Mouse (Mus musculus) CH12.LX (cell line): ENCODE measurements around the gene Agmat.

Source experiments
- E2F4 ChIP-seq: IDR thresholded peaks from 2 replicates; pipeline ENCODE4 v1.6.1; 2011; ENCODE audit warnings: low read depth, low read length, improper control_type of control experiment; ENCODE audit not compliant: insufficient replicate concordance
- PAX5 ChIP-seq: IDR thresholded peaks from 2 replicates; pipeline ENCODE4 v1.6.1; 2012; ENCODE audit warnings: low read length, inconsistent platforms, mixed read lengths
- POLR2A ChIP-seq: IDR thresholded peaks from 2 replicates; pipeline ENCODE4 v1.6.1; 2011; ENCODE audit warnings: low read depth, mild to moderate bottlenecking, improper control_type of control experiment, low read length
- RAD21 ChIP-seq: IDR thresholded peaks from 2 replicates; pipeline ENCODE4 v1.6.1; 2011; ENCODE audit warnings: low read depth, mild to moderate bottlenecking, low read length, improper control_type of control experiment, moderate library complexity
- TBP ChIP-seq: conservative IDR thresholded peaks from 2 replicates; pipeline ENCODE4 v1.6.1; 2011; ENCODE audit warnings: low read depth, low read length, improper control_type of control experiment
- ZKSCAN1 ChIP-seq: IDR thresholded peaks from 2 replicates; pipeline ENCODE4 v1.6.1; 2012; ENCODE audit warnings: low read depth, inconsistent platforms, low read length, improper control_type of control experiment, borderline replicate concordance

DNA sequence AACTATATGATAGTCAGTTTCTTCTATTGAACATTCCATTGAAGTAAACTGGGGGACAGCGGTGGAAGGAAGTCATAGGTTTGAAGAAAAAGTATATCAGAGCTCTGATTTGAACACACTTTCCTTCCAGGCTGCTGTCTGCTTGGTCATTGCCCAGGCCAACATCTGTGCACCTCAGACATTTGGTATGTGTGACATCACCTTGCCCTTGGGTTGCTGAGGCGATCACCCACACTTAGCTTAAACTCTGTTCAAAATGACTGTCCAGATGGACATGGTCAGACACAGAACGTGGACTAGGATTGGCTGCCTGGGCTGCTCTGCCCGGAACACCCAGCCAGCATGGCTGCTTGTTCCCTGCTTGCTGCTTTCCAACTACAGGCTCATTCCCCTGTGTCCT lies 4.1 kb upstream of the Agmat start:
- no peak for TF ChIP-seq TBP
- no peak for TF ChIP-seq ZKSCAN1
- TF ChIP-seq E2F4, result no peak
- TF ChIP-seq RAD21, result no peak
- no peak for TF ChIP-seq PAX5
- TF ChIP-seq POLR2A, result no peak
